Mouse (Mus musculus) MEL-GATA-1-ER (cell line): ENCODE measurements around the gene Fam110a.

ENCODE experiments used
- DNase-seq: peaks from one replicate; pipeline ENCODE4 v3.0.0-alpha.2; 2012; ENCODE audit warnings: low read depth; ENCODE audit errors: extremely low read depth

Fam110a gene

DNA sequence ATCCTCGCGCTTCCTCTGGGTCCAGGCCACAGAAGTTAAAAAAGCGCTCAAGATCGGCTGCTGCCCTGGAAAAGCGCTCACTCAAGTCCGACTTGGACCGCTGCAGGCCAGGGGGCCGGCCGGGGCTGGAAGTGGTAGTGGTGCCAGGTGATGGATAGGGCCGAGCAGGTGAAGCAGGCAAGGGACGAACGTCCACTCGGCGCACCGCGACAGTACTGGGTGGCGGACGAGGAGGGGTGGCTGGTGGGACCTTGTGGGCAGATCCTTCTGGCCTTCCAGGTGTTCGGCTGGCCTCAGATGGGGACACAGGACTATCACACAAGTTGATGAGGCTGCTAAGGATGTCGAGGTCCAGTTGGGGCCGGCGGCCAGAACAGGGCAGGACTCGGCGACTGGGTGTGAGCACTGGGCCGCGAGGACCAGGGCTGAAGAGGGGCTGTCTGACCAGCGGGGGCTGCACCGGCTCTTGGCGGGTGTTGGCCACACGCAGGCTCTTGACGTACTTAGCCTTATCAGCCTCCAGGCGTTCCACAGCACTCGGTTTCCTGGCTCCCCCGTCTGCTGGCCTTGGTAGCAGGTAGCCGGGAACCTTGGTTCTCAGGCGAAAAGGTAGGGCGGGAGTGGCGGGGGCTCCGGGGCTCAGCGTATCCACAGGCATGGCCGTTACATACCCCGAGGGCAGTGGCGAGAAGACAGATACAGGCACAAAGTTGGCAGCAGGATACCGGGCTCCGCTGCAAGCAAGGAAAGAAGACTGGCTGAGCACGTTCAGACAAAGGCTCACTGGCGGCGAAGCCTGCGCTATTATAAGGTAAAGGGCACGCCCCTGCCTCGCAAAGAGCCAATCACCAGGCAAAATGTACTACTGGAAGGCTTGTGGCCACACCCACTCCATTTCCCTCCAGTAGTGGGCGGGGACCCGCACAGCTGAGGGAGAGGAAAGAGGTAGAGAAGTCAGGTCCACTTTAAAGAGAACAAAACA is 9.5 kb downstream of the Fam110a start:
- DNase-seq: no peak

DNA sequence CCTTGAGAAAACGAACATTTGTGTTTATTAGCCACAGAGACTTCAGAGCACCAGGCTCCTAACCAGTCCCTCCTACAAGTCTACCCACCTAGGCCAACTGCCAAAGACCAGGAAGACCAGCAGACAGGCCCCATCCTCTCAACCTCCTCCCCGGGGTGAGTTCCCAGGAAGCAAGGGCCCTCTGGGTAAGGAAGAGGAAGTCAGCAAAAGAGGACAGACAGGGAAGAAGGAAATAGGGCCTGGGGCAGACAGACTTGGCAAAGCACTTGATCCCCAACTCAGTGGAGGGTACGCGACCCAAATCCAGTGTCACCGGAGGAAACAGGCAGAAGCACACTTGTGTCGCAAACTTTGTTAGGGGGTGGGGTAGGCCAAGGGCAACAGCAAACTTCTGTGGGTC is 10.6 kb downstream of the Fam110a start:
- DNase-seq: no peak

DNA sequence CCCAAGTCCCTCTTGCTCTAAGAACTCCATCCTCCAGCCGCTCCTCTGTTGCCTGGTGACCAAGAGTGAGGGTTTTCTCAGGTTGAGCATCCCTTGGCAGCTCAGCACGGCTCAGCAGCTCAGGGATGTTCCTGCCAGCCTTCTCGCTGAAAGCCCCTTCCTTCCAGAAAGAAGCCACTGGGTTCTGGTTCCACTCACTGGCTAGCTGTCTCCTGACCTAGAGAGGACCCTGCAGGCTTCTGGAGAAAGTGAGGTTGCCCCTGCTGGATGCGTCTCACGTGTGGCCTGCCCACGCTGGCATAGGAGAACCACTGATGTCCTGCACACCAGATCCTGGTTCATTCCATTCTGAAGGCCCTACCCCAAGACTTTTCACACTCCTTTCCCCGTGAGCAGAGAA is 11.0 kb downstream of the Fam110a start:
- DNase-seq: no peak

DNA sequence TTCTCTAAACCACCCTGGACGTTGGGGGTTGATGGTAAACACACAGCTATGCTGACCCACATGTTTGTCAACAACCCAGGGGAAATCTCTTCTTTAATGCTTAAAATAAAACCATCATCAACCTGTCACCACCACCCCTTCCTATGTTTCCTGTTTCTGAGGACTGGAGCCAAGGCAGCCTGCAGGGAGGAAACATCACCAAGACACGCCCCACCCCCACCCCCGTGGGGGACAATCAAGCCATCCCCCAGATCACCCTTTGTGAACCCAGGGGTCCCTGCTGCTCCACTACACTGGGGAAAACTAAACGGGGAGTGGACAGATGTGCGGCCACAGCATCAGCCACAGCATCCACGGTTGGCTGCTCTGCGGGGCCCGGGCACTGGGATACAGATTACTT is 11.6 kb downstream of the Fam110a start:
- no peak for DNase-seq

DNA sequence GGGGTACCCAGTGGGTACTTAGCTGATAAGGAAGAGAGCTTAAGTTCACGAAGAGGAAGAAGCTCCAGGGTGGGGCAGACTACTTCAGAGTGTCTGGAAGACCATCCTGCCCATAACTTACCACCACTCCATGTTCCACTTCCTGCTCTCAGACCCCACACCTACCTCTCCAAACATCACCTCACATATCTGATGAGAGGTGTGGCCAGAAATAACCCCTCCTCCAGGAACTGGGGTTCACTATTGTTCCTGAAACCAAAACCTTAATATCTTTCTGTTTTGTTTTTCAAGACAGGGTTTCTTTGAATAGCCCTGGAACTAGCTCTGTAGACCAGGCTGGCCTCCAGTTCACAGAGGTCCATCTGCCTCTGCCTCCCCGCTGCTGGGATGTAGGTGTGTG is 12.2 kb downstream of the Fam110a start:
- no peak for DNase-seq

DNA sequence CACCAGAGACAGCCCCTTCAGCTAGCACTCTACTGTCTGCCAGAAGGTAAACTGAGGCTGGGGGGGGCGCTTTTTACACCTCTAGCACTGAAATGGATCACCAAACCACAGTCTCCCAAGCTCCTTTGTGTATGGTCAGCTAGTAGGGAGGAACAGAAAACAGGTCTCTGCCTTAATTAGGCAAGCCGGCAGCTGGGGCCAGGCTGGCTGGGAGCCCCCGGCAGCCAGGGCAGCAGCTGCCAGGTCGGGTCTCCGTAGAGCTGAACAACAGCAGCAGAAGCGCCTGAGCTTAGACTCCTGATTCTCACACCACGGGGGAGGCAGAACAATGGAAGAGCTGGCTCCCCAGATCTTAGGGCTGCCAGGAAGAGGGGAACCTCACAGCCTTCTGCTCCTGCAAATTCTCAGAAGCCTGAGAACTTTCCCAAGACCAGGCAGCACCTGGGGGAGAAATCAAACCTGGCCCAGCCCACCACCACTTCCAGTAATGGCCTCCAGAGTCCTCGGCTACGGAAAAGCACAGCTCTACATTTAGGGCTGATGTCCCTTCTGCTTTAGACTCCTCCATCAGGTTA is 12.8 kb downstream of the Fam110a start:
- no peak for DNase-seq

DNA sequence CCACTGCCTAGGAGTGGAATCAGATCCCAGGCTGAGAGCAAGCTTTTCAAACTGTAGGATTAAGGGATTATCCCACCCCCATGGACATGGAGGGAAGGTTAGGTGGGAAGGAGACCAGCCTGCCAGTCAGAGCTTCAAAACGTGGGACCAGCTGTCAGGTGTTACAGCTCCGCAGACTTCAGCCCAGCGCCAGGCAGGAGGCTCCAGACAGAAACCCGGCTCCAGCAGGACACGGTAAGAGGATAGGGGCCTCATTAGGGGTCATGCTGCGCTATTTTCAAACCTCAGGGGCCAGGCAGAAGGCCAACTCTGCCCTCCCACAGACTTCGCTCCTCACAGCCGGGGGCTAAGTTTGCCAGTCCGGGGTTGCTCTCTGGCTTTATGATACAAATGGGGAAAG is 16.0 kb downstream of the Fam110a start:
- DNase-seq: no peak

DNA sequence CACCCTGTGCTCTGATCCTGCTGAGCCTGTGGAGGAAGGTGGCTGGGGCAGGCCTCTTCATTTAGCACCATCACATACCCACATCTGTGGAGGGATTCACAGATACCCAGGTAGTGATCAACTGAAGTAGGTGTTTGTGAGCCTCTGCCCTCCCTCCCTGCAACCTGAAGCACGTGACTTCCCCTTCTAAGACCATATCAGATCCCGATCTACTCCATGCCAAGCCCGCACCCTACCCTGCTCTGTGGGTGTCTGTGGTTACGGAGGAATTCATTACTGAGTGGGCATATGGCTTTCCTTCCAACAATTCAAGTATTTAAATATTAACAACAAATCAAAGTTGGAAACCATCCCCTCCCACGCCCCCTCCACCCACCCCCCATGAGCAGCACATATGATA is 16.7 kb downstream of the Fam110a start:
- no peak for DNase-seq

DNA sequence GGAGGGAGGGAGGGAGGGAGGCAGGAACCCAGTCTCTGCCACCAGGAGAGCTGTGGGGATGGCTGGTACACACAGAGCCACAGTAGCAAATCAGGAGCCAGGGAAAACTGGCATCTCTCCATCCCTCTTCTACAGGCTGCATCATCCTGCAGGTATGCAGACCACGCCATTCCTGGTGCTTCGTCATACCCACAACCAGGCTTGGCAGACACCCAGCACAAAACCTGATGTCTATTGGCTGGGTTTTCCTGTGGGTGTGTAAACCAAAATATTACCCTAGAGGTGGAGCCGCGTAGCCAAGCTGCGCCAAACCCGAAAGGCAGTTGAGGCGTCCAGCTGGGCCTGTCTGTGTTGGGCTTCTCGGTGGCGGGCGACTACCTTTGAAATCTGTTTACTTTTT is 17.5 kb downstream of the Fam110a start:
- DNase-seq: no peak

DNA sequence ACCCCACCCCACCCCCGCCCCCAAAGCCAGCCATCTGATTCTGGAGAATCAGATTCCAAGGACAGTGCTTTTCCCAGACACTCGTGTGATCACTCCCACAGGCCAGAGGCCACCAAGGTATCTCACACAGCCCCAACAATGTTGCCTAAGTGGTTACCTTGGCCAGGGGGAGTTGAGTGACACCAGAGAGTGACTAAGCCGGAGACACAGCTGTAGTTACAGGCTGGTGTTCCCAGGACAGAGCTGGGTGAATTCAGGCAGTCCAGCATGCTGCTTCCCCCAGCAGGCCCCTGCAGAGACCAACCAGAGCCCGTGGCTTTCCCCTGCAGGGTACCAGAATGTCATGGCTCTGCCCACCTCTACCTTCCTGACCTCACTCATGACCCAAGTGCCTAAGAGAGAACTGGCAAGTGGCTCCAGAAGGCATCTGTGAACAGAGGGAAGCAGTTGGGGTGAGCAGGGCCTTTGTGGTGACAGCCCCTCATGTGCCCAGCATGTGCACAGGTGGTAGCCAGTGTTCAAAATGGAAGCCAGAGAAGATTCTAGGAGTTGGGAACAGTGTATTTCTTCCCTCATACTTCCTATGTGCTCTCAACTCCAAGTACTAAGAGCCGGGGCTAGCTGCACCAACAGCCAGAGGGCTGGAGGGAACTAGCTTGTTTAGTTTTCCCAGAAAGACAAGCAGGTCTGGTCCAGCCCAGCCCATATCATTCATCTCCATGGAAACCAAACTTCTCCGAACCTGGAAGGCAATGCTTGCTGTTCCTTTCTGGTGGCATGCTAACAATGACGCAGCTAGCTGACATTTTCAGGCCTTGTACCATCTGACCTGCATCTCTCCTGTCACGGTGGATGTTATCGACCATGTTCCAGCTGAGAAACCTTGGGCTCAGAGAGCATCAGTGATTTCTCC is 18.5 kb downstream of the Fam110a start:
- DNase-seq: no peak

DNA sequence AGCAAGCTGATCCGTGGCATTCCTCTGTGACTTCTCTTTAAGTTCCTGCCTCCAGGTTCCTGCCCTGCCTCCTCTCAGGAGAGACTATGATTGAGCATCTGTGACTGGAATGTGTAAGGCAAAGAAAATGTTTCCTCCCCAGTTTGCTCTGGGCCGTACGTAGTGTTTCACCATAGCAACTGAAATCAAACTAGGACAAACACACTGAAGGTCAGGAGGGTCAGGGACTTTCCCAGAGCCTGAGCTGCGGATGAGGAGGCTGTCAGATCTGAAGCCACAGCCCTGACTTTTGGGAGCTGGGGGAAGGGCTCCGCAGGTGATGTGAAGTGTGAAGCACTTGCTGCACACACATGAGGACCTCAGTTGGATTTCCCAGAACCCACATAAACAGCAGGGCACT is 20.7 kb downstream of the Fam110a start:
- DNase-seq: no peak

DNA sequence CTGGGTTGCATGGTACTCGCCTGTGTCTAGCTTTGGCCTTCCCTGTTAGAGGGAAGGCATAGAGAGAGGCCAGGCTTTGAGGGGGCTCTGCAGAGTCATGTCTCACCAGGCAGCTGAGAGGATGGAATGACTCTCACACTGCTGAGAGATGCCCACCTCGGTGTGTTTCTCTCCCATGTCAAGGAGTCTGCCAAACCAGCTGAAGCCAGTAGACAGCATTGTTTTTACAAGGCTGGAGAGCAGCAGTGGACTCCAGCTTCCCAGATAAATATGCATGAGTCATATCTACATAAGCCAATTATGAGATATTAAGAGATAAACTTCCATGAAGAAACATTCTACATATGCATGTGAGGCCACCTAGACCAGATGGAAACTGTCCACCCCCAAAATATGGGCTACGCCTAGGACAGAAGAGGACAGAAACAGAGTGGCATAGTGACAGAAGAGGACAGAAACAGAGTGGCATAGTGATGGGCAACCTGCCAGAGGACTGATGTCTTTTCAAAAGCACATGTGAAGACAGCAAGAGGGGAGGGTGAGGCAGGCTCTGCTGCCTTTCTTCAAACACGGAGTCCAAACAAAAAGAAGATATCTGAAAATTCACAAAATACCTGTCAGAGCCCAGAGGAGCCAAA is 23.4 kb downstream of the Fam110a start:
- no peak for DNase-seq

DNA sequence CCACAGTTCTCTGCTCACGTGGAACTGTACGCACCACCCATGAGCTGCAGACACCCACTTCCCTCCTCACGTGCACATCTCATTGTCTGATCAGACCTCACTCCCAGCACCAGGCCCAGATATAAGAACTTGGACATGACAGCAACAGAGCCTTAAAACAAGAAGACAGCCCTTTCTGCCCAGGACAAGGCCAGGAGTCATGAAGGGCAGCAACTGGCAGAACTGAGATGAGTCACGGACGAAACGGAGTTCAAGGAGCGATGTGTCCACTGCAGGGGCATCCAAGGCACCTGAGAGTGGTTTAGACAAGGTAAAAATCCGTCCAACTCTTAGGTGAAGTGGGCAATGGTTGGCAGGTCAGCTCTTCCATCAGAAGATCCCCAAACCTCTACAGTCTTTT is 26.4 kb downstream of the Fam110a start:
- DNase-seq: no peak

DNA sequence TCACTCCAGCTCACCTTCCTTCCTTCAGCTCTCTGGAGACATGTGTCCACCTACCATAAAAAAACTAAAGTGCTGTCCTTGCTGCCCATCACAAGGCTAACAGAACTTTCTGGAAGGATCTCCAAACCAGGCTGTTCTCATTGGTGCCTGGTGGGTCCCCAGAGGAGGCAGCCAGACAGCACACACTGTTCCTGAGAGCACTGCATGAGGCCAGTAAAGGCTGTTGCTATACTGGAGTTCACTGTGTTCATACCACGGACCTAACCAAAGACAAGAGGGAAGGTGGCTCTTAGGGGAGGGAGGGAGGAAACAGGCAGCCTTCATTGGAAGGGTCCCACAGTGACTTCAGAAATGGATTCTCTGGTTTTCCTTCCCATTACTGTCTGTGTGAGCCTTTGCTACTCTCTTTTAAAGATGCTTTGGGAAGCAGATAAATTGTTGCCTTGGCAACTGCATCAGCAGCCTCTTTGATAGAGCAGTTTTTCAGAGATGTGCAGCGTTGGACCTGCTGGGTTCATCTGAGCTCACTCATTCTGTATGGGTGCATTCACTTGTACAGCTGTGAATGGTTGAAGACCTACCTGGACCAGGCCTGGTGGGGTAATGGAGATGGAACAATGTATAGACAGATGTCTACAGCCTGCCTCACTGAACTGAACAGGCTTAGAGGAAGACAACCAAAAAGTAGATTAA is 30.8 kb downstream of the Fam110a start:
- DNase-seq: no peak

DNA sequence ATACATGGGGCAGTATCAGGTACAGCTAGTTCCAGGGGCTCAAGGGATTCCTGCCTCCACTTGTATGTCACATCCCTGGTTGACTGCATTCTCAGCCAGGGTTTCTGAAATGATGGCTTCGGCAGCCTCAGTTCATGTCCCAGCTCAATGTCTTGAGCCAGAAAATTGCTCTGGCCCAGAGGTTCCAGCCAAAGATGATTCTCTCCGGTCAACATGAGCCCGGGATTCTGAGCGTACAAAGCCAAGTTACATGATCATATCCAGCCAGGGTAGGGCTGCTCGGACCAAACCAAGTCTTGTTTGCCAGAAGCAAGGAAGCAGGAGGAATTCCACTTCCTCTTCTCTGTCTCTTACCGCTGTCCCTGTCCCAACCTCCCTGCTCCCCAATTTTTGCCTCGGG is 31.7 kb downstream of the Fam110a start:
- no peak for DNase-seq

DNA sequence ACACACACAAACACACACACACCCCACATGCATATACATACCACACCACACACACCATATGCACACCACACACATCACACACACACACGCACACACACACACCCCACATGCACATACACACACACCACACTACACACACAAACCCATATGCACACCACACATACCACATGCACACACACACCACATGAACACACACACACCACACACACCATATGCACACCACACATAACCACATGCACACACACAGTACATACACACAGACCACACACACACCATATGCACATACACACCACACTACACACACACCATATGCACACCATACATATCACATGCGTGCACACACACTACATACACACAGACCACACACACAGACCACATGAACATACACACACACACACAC is 32.4 kb downstream of the Fam110a start:
- DNase-seq: no peak

DNA sequence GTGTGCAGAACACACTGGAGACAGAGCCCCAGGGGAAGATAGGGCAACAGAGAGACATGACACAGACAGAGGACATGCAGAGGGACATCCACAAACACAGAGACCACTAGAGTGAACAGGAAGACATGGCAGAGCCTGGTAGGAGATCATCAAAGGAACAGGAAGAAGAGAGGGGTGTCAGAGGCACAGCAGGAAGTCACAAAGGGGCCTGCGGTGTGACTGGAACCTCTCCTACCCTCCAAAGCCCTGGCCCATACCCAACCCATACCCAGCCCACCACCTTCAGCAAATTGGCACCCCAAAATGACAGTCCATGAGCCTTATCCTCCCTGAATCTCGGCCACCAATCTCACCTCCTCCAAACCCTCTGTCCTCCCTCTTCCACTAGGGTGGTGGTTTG is 35.9 kb downstream of the Fam110a start:
- DNase-seq: no peak

DNA sequence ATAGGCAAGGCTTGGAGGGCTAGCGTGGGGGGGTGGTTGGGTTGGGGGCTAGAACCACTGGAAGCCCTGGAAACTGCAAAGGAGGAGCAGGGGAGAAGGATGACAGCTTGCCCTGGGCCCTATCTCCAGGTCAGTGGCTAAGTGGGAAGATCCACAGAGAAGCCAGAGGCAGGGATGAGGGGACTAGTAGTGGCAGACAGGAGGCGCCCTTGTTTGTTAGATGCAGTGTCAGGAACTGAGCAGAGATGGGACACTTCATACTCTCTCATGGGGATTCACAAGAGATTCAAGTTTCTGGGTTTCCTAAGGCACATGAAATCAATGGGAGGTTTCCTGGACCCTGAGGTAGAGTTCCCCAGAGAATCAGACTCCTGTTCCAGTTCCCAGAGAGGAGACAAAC is 38.8 kb downstream of the Fam110a start:
- no peak for DNase-seq

DNA sequence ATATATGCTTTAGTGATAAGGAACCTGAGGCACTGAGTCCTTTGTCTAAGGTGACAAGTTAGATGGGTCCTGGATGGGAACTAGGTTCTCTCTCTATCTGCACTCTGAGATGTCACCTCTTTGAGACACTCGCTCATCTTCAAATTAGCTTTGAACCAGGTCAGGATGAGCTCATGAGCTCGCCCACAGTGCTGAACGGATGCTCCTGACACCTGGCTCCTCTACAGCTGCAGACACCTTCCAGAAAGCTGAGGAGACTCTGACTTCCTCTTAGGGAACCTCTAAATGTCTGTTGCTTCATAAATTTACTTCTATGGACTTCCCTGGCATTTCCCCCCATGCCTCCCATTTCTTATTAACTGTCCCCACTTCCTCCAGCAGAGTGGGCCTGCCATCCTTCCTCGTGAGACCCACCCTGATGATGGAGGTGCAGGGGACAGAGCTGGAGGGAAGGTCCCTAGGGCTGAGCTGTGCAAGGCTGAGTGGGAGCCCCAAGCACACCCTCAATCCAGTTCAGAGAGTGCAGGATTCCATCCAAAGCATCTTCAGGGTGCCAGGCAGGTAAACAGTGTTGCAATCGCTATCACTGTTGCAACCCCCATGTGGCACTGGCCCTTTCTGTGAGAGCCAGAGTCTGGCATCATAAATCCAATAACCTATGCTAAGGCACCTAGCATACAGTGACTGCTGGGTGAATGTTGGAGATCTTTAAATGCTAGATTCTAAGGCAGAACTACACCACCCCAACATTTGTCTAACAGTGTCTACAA is 40.2 kb downstream of the Fam110a start:
- DNase-seq: no peak

DNA sequence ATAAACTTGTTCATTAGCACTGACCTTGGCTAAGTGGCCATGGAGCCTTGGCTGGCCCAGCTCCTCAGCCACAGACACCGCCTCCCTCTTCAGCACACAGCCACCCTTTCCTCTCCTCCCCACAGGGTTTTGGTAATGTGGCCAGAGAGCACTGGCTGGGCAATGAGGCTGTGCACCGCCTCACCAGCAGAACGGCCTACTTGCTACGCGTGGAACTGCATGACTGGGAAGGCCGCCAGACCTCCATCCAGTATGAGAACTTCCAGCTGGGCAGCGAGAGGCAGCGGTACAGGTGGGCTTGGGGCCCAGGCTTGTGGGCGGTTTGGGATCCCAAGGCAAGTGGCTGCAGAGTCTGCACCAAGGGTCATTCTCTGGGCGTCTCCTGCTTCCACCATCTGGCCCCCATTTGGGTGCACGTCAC is 41.2 kb downstream of the Fam110a start:
- no peak for DNase-seq
